Mouse (Mus musculus) intestine, postnatal 0 days (tissue): ENCODE results near the gene Tha1. TPM values are rescaled to one million over a fixed set of nuclear protein-coding genes. Genes with fewer than 3 reads are reported as not detected.
A peak's percentile ranks its signal among the peaks of the same experiment; 100 is the strongest.

Experiments
- ATAC-seq: fragments of 200-750 bp; cut with Nextera tagmentation; 2 replicates; pipeline ENCODE4 v1.8.0; 2017; ENCODE audit warnings: mild to moderate bottlenecking, moderate TSS enrichment, moderate library complexity
- H3K27ac ChIP-seq: fragments of 300-500 bp; sonication (generic); 2 replicates; pipeline ENCODE4 v1.5.1; 2014; ENCODE audit warnings: mild to moderate bottlenecking, low read depth, low read length, moderate library complexity
- H3K27me3 ChIP-seq: fragments of 300-500 bp; sonication (generic); replicated peaks from 2 replicates; pipeline ENCODE4 v1.6.1; 2014; ENCODE audit warnings: low read length, mixed read lengths; ENCODE audit not compliant: control insufficient read depth, insufficient read depth
- H3K36me3 ChIP-seq: fragments of 300-500 bp; sonication (generic); 2 replicates; pipeline ENCODE4 v1.6.1; 2014; ENCODE audit warnings: mild to moderate bottlenecking, moderate library complexity; ENCODE audit not compliant: control insufficient read depth, insufficient read depth
- H3K4me1 ChIP-seq: fragments of 300-500 bp; sonication (generic); replicated peaks from 2 replicates; pipeline ENCODE4 v1.6.1; 2014; ENCODE audit warnings: antibody characterized with exemption, low read length, mixed read lengths; ENCODE audit not compliant: control insufficient read depth, insufficient read depth
- H3K4me2 ChIP-seq: fragments of 300-500 bp; sonication (generic); replicated peaks from 2 replicates; pipeline ENCODE4 v1.6.1; 2014; ENCODE audit warnings: low read depth, mild to moderate bottlenecking, moderate library complexity
- H3K4me3 ChIP-seq: fragments of 300-500 bp; sonication (generic); 2 replicates; pipeline ENCODE4 v1.5.1; 2014; ENCODE audit warnings: low read depth, low read length
- H3K9ac ChIP-seq: fragments of 300-500 bp; sonication (generic); 2 replicates; pipeline ENCODE4 v1.6.1; 2014; ENCODE audit warnings: mild to moderate bottlenecking, low read depth, low read length
- H3K9me3 ChIP-seq: fragments of 300-500 bp; sonication (generic); 2 replicates; pipeline ENCODE4 v1.6.1; 2016; ENCODE audit warnings: mixed run types; ENCODE audit not compliant: control insufficient read depth
- CTCF ChIP-seq: sonication (generic); IDR thresholded peaks from 2 replicates; pipeline ENCODE4 v1.5.1; 2016; ENCODE audit warnings: low read depth, mild to moderate bottlenecking, control low read depth, antibody characterized with exemption, moderate library complexity
- WGBS: fragments of 180-500 bp; shearing (Covaris S2); extraction: QIAGEN DNeasy Blood & Tissue Kit; methylation state at CpG from one replicate; pipeline ENCODE4 v1.1.7; 2014; 5-methylcytosine and 5-hydroxymethylcytosine counted together
- polyA plus RNA-seq: library from polyadenylated mRNA; unstranded; fragments of >200 nt; fragmentation: Nextera tagmentation; extraction: Ambion mirVana; gene quantifications from 2 replicates; pipeline ENCODE4 v1.2.1, GENCODE M21; 2015

Tha1 gene
- polyA plus RNA-seq, 1 experiment from 2014 or later: 15.8 TPM

DNA sequence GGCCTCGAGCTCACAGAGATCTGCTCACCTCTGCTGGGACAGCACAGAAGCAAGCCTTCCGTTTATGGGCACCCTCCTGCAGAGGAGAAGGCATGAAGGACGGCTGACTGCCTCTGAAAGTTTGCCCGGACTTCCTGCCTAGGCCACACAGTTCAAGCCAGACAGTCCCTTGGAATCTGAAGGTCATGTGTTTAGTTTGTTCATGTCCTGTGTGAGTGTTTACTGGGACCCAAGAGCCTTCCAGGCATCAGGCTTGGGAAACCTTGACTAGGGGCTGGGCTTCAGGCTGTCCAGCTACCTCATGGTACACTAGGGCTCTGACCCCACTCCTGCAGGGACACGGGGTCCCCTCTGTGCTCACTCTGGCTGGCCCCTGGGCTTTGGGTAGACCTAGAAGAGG, 12.7 kb upstream of the Tha1 start:
- H3K36me3 ChIP-seq: no peaks in the 10 kb centered on the region
- H3K4me3 ChIP-seq: no peak overlapping the region
- no peak for ATAC-seq
- no peak overlapping the region for H3K27ac ChIP-seq
- TF ChIP-seq CTCF: no peak
- no peak overlapping the region for H3K4me2 ChIP-seq
- no peaks in the 10 kb centered on the region for H3K9me3 ChIP-seq
- no peak overlapping the region for H3K9ac ChIP-seq
- peaks cover 2% of the 10 kb centered on the region for H3K27me3 ChIP-seq
- 58% methylated on average over 5 of the region's 5 CpGs for WGBS
- peaks cover 26% of the 10 kb centered on the region for H3K4me1 ChIP-seq

- Histone ChIP-seq H3K9me3 (no peaks in the 10 kb centered on the region), H3K9ac (peak overlapping the region; percentile 26; the same call in 1 of the 2 replicates), H3K4me1 (peaks cover 24% of the 10 kb centered on the region), H3K4me2 (0 out of 2 replicates have a peak overlapping the region, but pooled peaks have one; percentile 9), H3K27me3 (no peaks in the 10 kb centered on the region), H3K36me3 (no peaks in the 10 kb centered on the region), H3K4me3 (no peak overlapping the region), H3K27ac (peak overlapping the region; percentile 83)
- ATAC-seq: no peak
- 83% methylated on average over 1 of the region's 1 CpGs for WGBS
- no peak for TF ChIP-seq CTCF
These were observed 8.9 kb upstream of the Tha1 start for GRCm38 (mm10) chr11:117882208-117882607.

- no peaks in the 10 kb centered on the region for H3K36me3 ChIP-seq
- 0 out of 2 replicates have a peak, but pooled peaks have one; percentile 6 for TF ChIP-seq CTCF
- no peaks in the 10 kb centered on the region for H3K9me3 ChIP-seq
- H3K27ac ChIP-seq: peak overlapping the region; percentile 83
- 0 out of 2 replicates have a peak overlapping the region, but pooled peaks have one; percentile 9 for H3K4me2 ChIP-seq
- peak; percentile 17; the same call in 1 of the 2 replicates for ATAC-seq
- peak overlapping the region; percentile 31; the same call in 1 of the 2 replicates for H3K9ac ChIP-seq
- H3K4me3 ChIP-seq: no peak overlapping the region
- peaks cover 24% of the 10 kb centered on the region for H3K4me1 ChIP-seq
- under 1% methylated on average over 8 of the region's 8 CpGs for WGBS
- no peaks in the 10 kb centered on the region for H3K27me3 ChIP-seq
These were observed 8.5 kb upstream of the Tha1 start for GRCm38 (mm10) chr11:117881787-117882186.

DNA sequence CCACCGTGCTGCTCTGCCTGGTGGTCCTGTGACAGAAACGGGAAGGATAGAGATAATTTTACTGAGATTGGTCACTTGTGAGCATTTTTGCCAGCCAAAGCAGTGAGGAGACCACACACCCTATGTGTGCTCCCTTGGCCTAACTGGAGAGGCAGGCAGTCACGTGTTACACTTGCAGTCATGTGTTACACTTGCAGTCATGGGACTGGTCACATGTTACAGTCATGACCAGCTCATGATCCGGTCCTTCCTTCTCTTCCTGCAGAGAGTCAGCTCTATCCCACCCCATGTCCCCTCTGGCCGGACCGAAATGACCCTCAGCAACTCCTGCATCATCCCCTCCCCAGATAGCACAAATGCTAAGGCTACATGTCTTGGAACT, 7.7 kb upstream of the Tha1 start:
- Histone ChIP-seq H3K27me3 (no peaks in the 10 kb centered on the region), H3K4me1 (peaks cover 24% of the 10 kb centered on the region), H3K9ac (peak overlapping the region; percentile 31; the same call in 1 of the 2 replicates), H3K4me3 (no peak overlapping the region), H3K4me2 (no peak overlapping the region), H3K9me3 (no peaks in the 10 kb centered on the region), H3K36me3 (no peaks in the 10 kb centered on the region), H3K27ac (0 out of 2 replicates have a peak overlapping the region, but pooled peaks have one; percentile 83)
- WGBS: 73% methylated on average over 6 of the region's 6 CpGs
- ATAC-seq: no peak
- no peak for TF ChIP-seq CTCF

DNA sequence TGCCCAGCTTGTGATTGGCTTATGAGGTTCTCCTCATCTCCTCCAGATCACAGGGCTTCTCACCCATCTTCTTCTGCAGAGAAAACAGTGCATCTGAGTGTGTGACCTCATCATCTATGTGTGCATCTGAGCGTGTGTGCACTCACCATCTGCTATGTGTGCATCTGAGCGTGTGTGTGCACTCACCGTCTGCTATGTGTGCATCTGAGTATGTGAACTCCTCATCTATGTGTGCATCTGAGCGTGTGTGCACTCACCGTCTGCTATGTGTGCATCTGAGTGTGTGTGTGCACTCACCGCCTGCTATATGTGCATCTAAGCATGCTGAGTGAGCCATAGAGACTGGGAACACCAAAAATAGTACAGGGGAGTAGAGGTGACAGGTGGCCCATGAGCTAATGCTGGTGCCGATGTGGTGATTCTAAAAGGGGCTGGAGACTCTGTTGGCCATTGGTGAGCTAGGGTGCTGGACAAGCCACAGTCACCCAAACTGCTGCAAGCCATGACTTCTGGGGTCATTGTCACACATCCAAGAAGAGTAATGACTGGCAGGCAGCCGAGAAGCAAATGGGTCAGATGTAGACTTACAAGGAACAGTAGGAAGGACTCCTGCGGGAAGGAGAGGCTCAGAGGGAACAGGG, 7.2 kb upstream of the Tha1 start:
- Histone ChIP-seq H3K4me3 (no peak overlapping the region), H3K27ac (no peak overlapping the region), H3K4me1 (peaks cover 24% of the 10 kb centered on the region), H3K36me3 (no peaks in the 10 kb centered on the region), H3K9me3 (no peaks in the 10 kb centered on the region), H3K9ac (0 out of 2 replicates have a peak overlapping the region, but pooled peaks have one; percentile 31), H3K4me2 (no peak overlapping the region), H3K27me3 (no peaks in the 10 kb centered on the region)
- TF ChIP-seq CTCF: no peak
- WGBS: 89% methylated on average over 9 of the region's 9 CpGs
- ATAC-seq: no peak

GRCm38 (mm10) chr11:117879676-117880075, 6.4 kb upstream of the Tha1 start:
- H3K4me2 ChIP-seq: no peak overlapping the region
- WGBS: 73% methylated on average over 6 of the region's 6 CpGs
- H3K4me1 ChIP-seq: peaks cover 24% of the 10 kb centered on the region
- no peak for ATAC-seq
- no peak overlapping the region for H3K27ac ChIP-seq
- no peaks in the 10 kb centered on the region for H3K27me3 ChIP-seq
- no peaks in the 10 kb centered on the region for H3K36me3 ChIP-seq
- H3K9me3 ChIP-seq: no peaks in the 10 kb centered on the region
- no peak for TF ChIP-seq CTCF
- no peak overlapping the region for H3K9ac ChIP-seq
- H3K4me3 ChIP-seq: no peak overlapping the region
